12 mouse cellular contexts compared by ENCODE assay signal in genomic region chr8:23360850-23361274, GRCm38 (mm10).
DNase-seq lines count a peak whose midpoint lies in the region; ATAC-seq and TF ChIP-seq lines count a peak whose summit lies in the region.
"Had no signal": no experiment of that assay in that cellular context is flagged by ENCODE, and none has a peak within 500 bp of the region (broad histone marks: within the 10 kb centered on the region; RNA-seq: fewer than 3 reads in every experiment).

No protein-coding gene starts in this region.

- no peak overlapping the region for H3K27ac ChIP-seq in hindbrain, embryonic 14.5 days
- H3K27ac ChIP-seq in midbrain, postnatal 0 days (ENCODE audit: low read depth, low read length) = no peak overlapping the region
- H3K27ac ChIP-seq: embryonic facial prominence, embryonic 12.5 days; kidney, postnatal 0 days; limb, embryonic 15.5 days had no signal

- peak; percentile 86 for ATAC-seq in hindbrain, embryonic 14.5 days (ENCODE audit: low FRiP score)
- ATAC-seq in midbrain, postnatal 0 days (ENCODE audit: low FRiP score) = no peak

- no peak overlapping the region for H3K4me3 ChIP-seq in hindbrain, embryonic 14.5 days (replicated peaks; ENCODE audit: low read length)
- H3K4me3 ChIP-seq in midbrain, postnatal 0 days (ENCODE audit: low read depth, low read length) = no peak overlapping the region
- H3K4me3 ChIP-seq: embryonic facial prominence, embryonic 12.5 days; limb, embryonic 15.5 days had no signal

- 8% methylated on average over 9 of the region's 9 CpGs for WGBS in hindbrain, embryonic 14.5 days
- 8% methylated on average over 9 of the region's 9 CpGs for WGBS in midbrain, postnatal 0 days

- peak; percentile 63 for DNase-seq in R1 (ENCODE audit: low read depth, low spot score)
- DNase-seq in embryo, embryonic 9.5 days (ENCODE audit: extremely low spot score) = peak; percentile 66
- peak; percentile 36 for DNase-seq in hindbrain, embryonic 14.5 days (ENCODE audit: low spot score)
- DNase-seq in midbrain, postnatal 0 days (ENCODE audit: low spot score) = peak; percentile 9
- DNase-seq in gastrocnemius, adult 18-20 months (ENCODE audit: low spot score) = no peak
- no peak for DNase-seq in layer of hippocampus, adult 9-10 months (ENCODE audit: low spot score)
- DNase-seq in adrenal gland, adult 2 months = no peak
- DNase-seq: lung, postnatal 36 days; thymus, postnatal 14 days had no signal

- H3K9me3 ChIP-seq in hindbrain, embryonic 14.5 days (ENCODE audit: control insufficient read depth, low read length) = peaks cover 16% of the 10 kb centered on the region
- peaks cover 6% of the 10 kb centered on the region; the same call in 1 of the 2 replicates for H3K9me3 ChIP-seq in midbrain, postnatal 0 days (ENCODE audit: low read length)
- H3K9me3 ChIP-seq: limb, embryonic 15.5 days had no signal

- H3K27me3 ChIP-seq in hindbrain, embryonic 14.5 days (ENCODE audit: control insufficient read depth, insufficient read depth, low read length) = no peaks in the 10 kb centered on the region
- no peaks in the 10 kb centered on the region for H3K27me3 ChIP-seq in midbrain, postnatal 0 days (ENCODE audit: insufficient read depth, low read length)
- H3K27me3 ChIP-seq: embryonic facial prominence, embryonic 12.5 days; limb, embryonic 15.5 days had no signal

- no peak for TF ChIP-seq CTCF in midbrain, postnatal 0 days (IDR thresholded peaks at IDR 0.05)

- H3K36me3 ChIP-seq in hindbrain, embryonic 14.5 days (replicated peaks; ENCODE audit: control insufficient read depth, insufficient read depth) = no peaks in the 10 kb centered on the region
- H3K36me3 ChIP-seq in midbrain, postnatal 0 days (ENCODE audit: insufficient read depth, low read length) = no peaks in the 10 kb centered on the region
- H3K36me3 ChIP-seq: embryonic facial prominence, embryonic 12.5 days; limb, embryonic 15.5 days had no signal

- H3K4me1 ChIP-seq in hindbrain, embryonic 14.5 days (replicated peaks; ENCODE audit: control insufficient read depth, insufficient read depth, low read length) = no peaks in the 10 kb centered on the region
- no peaks in the 10 kb centered on the region for H3K4me1 ChIP-seq in midbrain, postnatal 0 days (ENCODE audit: insufficient read depth, low read length)

- no peak overlapping the region for H3K4me2 ChIP-seq in hindbrain, embryonic 14.5 days (replicated peaks)
- H3K4me2 ChIP-seq in midbrain, postnatal 0 days (ENCODE audit: low read depth, low read length, poor library complexity, severe bottlenecking) = no peak overlapping the region
- H3K4me2 ChIP-seq: embryonic facial prominence, embryonic 12.5 days; limb, embryonic 15.5 days had no signal

- H3K9ac ChIP-seq in hindbrain, embryonic 14.5 days = no peak overlapping the region
- no peak overlapping the region for H3K9ac ChIP-seq in midbrain, postnatal 0 days (replicated peaks; ENCODE audit: low read length, poor library complexity, severe bottlenecking)
- H3K9ac ChIP-seq: embryonic facial prominence, embryonic 12.5 days; limb, embryonic 15.5 days had no signal

Comparison
In these comparisons a context has a peak if more than half of its experiments do, and no peak if none do; other contexts are left out.
1. DNase-seq: peak in R1 (single experiment), embryo, embryonic 9.5 days (single experiment), hindbrain, embryonic 14.5 days (single experiment) and midbrain, postnatal 0 days (single experiment); none in gastrocnemius, adult 18-20 months (single experiment), layer of hippocampus, adult 9-10 months (single experiment) and adrenal gland, adult 2 months (single experiment).